ENCODE assay signal across 27 mouse cellular contexts in genomic region chr4:82319388-82319787, GRCm38 (mm10).
DNase-seq lines count a peak whose midpoint lies in the region; ATAC-seq and TF ChIP-seq lines count a peak whose summit lies in the region.
"Had no signal": no experiment of that assay in that cellular context is flagged by ENCODE, and none has a peak within 500 bp of the region (broad histone marks: within the 10 kb centered on the region; RNA-seq: fewer than 3 reads in every experiment).

No protein-coding gene starts in this region.

- H3K4me3 ChIP-seq in forebrain, embryonic 15.5 days, result no peak overlapping the region
- no peak overlapping the region for H3K4me3 ChIP-seq in forebrain, postnatal 0 days (ENCODE audit: low read depth, low read length)
- H3K4me3 ChIP-seq in hindbrain, embryonic 10.5 days, result no peak overlapping the region
- no peak overlapping the region for H3K4me3 ChIP-seq in hindbrain, embryonic 13.5 days
- no peak overlapping the region for H3K4me3 ChIP-seq in limb, embryonic 13.5 days
- no peak overlapping the region for H3K4me3 ChIP-seq in limb, embryonic 10.5 days
- H3K4me3 ChIP-seq: embryonic facial prominence, embryonic 12.5 days; embryonic facial prominence, embryonic 15.5 days; heart, adult 2 months; heart, embryonic 10.5 days; heart, embryonic 13.5 days had no signal

- WGBS in forebrain, embryonic 15.5 days, result 85% methylated on average over 7 of the region's 7 CpGs
- 84% methylated on average over 7 of the region's 7 CpGs for WGBS in forebrain, postnatal 0 days
- 80% methylated on average over 7 of the region's 7 CpGs for WGBS in hindbrain, embryonic 10.5 days
- 84% methylated on average over 7 of the region's 7 CpGs for WGBS in hindbrain, embryonic 13.5 days
- WGBS in limb, embryonic 13.5 days, result 56% methylated on average over 7 of the region's 7 CpGs
- 86% methylated on average over 7 of the region's 7 CpGs for WGBS in limb, embryonic 10.5 days

- no peak for DNase-seq in forebrain, postnatal 0 days
- peak; percentile 11 for DNase-seq in hindbrain, embryonic 10.5 days (ENCODE audit: low spot score)
- DNase-seq in limb, embryonic 10.5 days (ENCODE audit: low spot score), result no peak
- no peak for DNase-seq in retina, postnatal 1 day
- DNase-seq: adrenal gland, postnatal 10 days; adrenal gland, postnatal 36 days; B cell, adult 2 months; cerebellum, adult 18-20 months; cerebellum, adult 9-10 months; cerebellum, postnatal 14 days; gastrocnemius, postnatal 25 days; heart, adult 2 months; heart, postnatal 14 days had no signal

- no peak for ATAC-seq in forebrain, embryonic 15.5 days (replicated peaks)
- ATAC-seq in forebrain, postnatal 0 days, result no peak
- no peak for ATAC-seq in hindbrain, embryonic 13.5 days (ENCODE audit: low FRiP score)
- ATAC-seq in limb, embryonic 13.5 days (ENCODE audit: low FRiP score, low read depth), result 0 out of 2 replicates have a peak, but pooled peaks have one; percentile 24
- ATAC-seq: forebrain, embryonic 14.5 days; hindbrain, postnatal 0 days; inflammation-experienced regulatory T-cells, adult 6 months; Patski had no signal

- 0 out of 2 replicates have a peak, but pooled peaks cover 2% of the 10 kb centered on the region for H3K4me1 ChIP-seq in forebrain, embryonic 15.5 days
- no peaks in the 10 kb centered on the region for H3K4me1 ChIP-seq in forebrain, postnatal 0 days (ENCODE audit: insufficient read depth)
- no peaks in the 10 kb centered on the region for H3K4me1 ChIP-seq in hindbrain, embryonic 10.5 days (replicated peaks)
- H3K4me1 ChIP-seq in hindbrain, embryonic 13.5 days (replicated peaks), result peaks cover 4% of the 10 kb centered on the region; the same call in 1 of the 2 replicates
- peaks cover 18% of the 10 kb centered on the region for H3K4me1 ChIP-seq in limb, embryonic 13.5 days
- peaks cover 5% of the 10 kb centered on the region for H3K4me1 ChIP-seq in limb, embryonic 10.5 days

- no peak overlapping the region for H3K4me2 ChIP-seq in forebrain, embryonic 15.5 days (replicated peaks)
- no peak overlapping the region for H3K4me2 ChIP-seq in forebrain, postnatal 0 days (ENCODE audit: low read depth)
- H3K4me2 ChIP-seq in hindbrain, embryonic 13.5 days, result no peak overlapping the region
- H3K4me2 ChIP-seq in limb, embryonic 13.5 days (replicated peaks), result no peak overlapping the region
- H3K4me2 ChIP-seq: embryonic facial prominence, embryonic 12.5 days; embryonic facial prominence, embryonic 15.5 days; heart, embryonic 13.5 days; hindbrain, embryonic 14.5 days had no signal

- peak overlapping the region; percentile 8; the same call in 1 of the 2 replicates for H3K27ac ChIP-seq in forebrain, embryonic 15.5 days (replicated peaks)
- H3K27ac ChIP-seq in forebrain, postnatal 0 days (ENCODE audit: low read depth, low read length), result no peak overlapping the region
- no peak overlapping the region for H3K27ac ChIP-seq in hindbrain, embryonic 10.5 days
- no peak overlapping the region for H3K27ac ChIP-seq in hindbrain, embryonic 13.5 days
- no peak overlapping the region for H3K27ac ChIP-seq in limb, embryonic 13.5 days
- H3K27ac ChIP-seq in limb, embryonic 10.5 days, result no peak overlapping the region
- H3K27ac ChIP-seq: embryonic facial prominence, embryonic 12.5 days; embryonic facial prominence, embryonic 15.5 days; heart, adult 2 months; heart, embryonic 10.5 days; heart, embryonic 13.5 days; hindbrain, embryonic 14.5 days; hindbrain, postnatal 0 days had no signal

- H3K27me3 ChIP-seq in forebrain, embryonic 15.5 days, result no peaks in the 10 kb centered on the region
- H3K27me3 ChIP-seq in forebrain, postnatal 0 days (ENCODE audit: insufficient read depth, low read length), result no peaks in the 10 kb centered on the region
- H3K27me3 ChIP-seq in hindbrain, embryonic 10.5 days (ENCODE audit: insufficient read depth, poor library complexity, severe bottlenecking), result no peaks in the 10 kb centered on the region
- H3K27me3 ChIP-seq in hindbrain, embryonic 13.5 days, result no peaks in the 10 kb centered on the region
- no peaks in the 10 kb centered on the region for H3K27me3 ChIP-seq in limb, embryonic 13.5 days
- no peaks in the 10 kb centered on the region for H3K27me3 ChIP-seq in limb, embryonic 10.5 days (ENCODE audit: low read depth, poor library complexity, severe bottlenecking)
- H3K27me3 ChIP-seq: CH12.LX; embryonic facial prominence, embryonic 12.5 days; embryonic facial prominence, embryonic 15.5 days; heart, embryonic 13.5 days; Patski had no signal

- peaks cover 65% of the 10 kb centered on the region for H3K36me3 ChIP-seq in forebrain, embryonic 15.5 days
- H3K36me3 ChIP-seq in forebrain, postnatal 0 days (ENCODE audit: insufficient read depth), result peaks cover 29% of the 10 kb centered on the region
- H3K36me3 ChIP-seq in hindbrain, embryonic 10.5 days, result peaks cover 22% of the 10 kb centered on the region; the same call in 1 of the 2 replicates
- H3K36me3 ChIP-seq in hindbrain, embryonic 13.5 days, result peaks cover 14% of the 10 kb centered on the region; the same call in 1 of the 2 replicates
- peaks cover 70% of the 10 kb centered on the region for H3K36me3 ChIP-seq in limb, embryonic 13.5 days
- H3K36me3 ChIP-seq in limb, embryonic 10.5 days, result peaks cover 36% of the 10 kb centered on the region
- H3K36me3 ChIP-seq: G1E had no signal

- no peak for TF ChIP-seq CTCF in forebrain, postnatal 0 days (IDR thresholded peaks at IDR 0.05; ENCODE audit: low read depth)

- no peak overlapping the region for H3K9ac ChIP-seq in forebrain, embryonic 15.5 days (replicated peaks)
- H3K9ac ChIP-seq in forebrain, postnatal 0 days, result no peak overlapping the region
- H3K9ac ChIP-seq in hindbrain, embryonic 13.5 days, result no peak overlapping the region
- no peak overlapping the region for H3K9ac ChIP-seq in limb, embryonic 13.5 days
- H3K9ac ChIP-seq: embryonic facial prominence, embryonic 12.5 days; embryonic facial prominence, embryonic 15.5 days; heart, embryonic 13.5 days; hindbrain, embryonic 14.5 days had no signal

- no peaks in the 10 kb centered on the region for H3K9me3 ChIP-seq in forebrain, embryonic 15.5 days
- no peaks in the 10 kb centered on the region for H3K9me3 ChIP-seq in forebrain, postnatal 0 days (ENCODE audit: low read length)
- H3K9me3 ChIP-seq in hindbrain, embryonic 10.5 days, result no peaks in the 10 kb centered on the region
- H3K9me3 ChIP-seq in hindbrain, embryonic 13.5 days, result no peaks in the 10 kb centered on the region
- no peaks in the 10 kb centered on the region for H3K9me3 ChIP-seq in limb, embryonic 13.5 days
- no peaks in the 10 kb centered on the region for H3K9me3 ChIP-seq in limb, embryonic 10.5 days (replicated peaks)
- H3K9me3 ChIP-seq: embryonic facial prominence, embryonic 12.5 days; embryonic facial prominence, embryonic 15.5 days; heart, embryonic 10.5 days; heart, embryonic 13.5 days had no signal
